Mouse (Mus musculus) liver, embryonic 12.5 days (tissue): Measurements from ENCODE around the gene Trim65. TPM values are rescaled to one million over a fixed set of nuclear protein-coding genes. Genes with fewer than 3 reads are reported as not detected.

Source experiments
- ATAC-seq: fragments of 200-750 bp; cut with Nextera tagmentation; 2 replicates; pipeline ENCODE4 v1.8.0; 2017; ENCODE audit warnings: moderate number of reproducible peaks, mild to moderate bottlenecking, moderate library complexity
- H3K27ac ChIP-seq: fragments of 300-500 bp; sonication (generic); 2 replicates; pipeline ENCODE4 v1.5.1; 2016; ENCODE audit warnings: mild to moderate bottlenecking
- H3K27me3 ChIP-seq: fragments of 300-500 bp; sonication (generic); replicated peaks from 2 replicates; pipeline ENCODE4 v1.6.1; 2016; ENCODE audit warnings: mild to moderate bottlenecking, moderate library complexity
- H3K36me3 ChIP-seq: fragments of 300-500 bp; sonication (generic); 2 replicates; pipeline ENCODE4 v1.6.1; 2016; ENCODE audit warnings: mild to moderate bottlenecking, moderate library complexity
- H3K4me1 ChIP-seq: fragments of 300-500 bp; sonication (generic); 2 replicates; pipeline ENCODE4 v1.6.1; 2016
- H3K4me2 ChIP-seq: fragments of 300-500 bp; sonication (generic); 2 replicates; pipeline ENCODE4 v1.6.1; 2016; ENCODE audit warnings: mild to moderate bottlenecking, moderate library complexity
- H3K4me3 ChIP-seq: fragments of 300-500 bp; sonication (generic); 2 replicates; pipeline ENCODE4 v1.5.1; 2016; ENCODE audit warnings: mild to moderate bottlenecking, moderate library complexity
- H3K9ac ChIP-seq: fragments of 300-500 bp; sonication (generic); 2 replicates; pipeline ENCODE4 v1.6.1; 2016; ENCODE audit warnings: mild to moderate bottlenecking, moderate library complexity
- H3K9me3 ChIP-seq: fragments of 300-500 bp; sonication (generic); replicated peaks from 2 replicates; pipeline ENCODE4 v1.6.1; 2016; ENCODE audit warnings: mild to moderate bottlenecking, moderate library complexity
- WGBS: fragments of 180-500 bp; shearing (Covaris S2); methylation state at CpG from one replicate; pipeline ENCODE4 v1.1.7; 2016; ENCODE audit not compliant: insufficient replicate concordance; 5-methylcytosine and 5-hydroxymethylcytosine counted together
- polyA plus RNA-seq: library from polyadenylated mRNA; unstranded; fragments of >200 nt; fragmentation: Nextera tagmentation; extraction: Ambion mirVana; gene quantifications from 2 replicates; pipeline ENCODE4 v1.2.1, GENCODE M21; 2016

Trim65 gene
- polyA plus RNA-seq, 1 experiment from 2014 or later = 2.0 TPM

- Histone ChIP-seq H3K4me1 (peaks cover 22% of the 10 kb centered on the region), H3K9ac (no peak overlapping the region), H3K27ac (no peak overlapping the region), H3K27me3 (no peaks in the 10 kb centered on the region), H3K4me3 (no peak overlapping the region), H3K36me3 (peaks cover 49% of the 10 kb centered on the region), H3K4me2 (no peak overlapping the region), H3K9me3 (no peaks in the 10 kb centered on the region)
- ATAC-seq = no peak
- 72% methylated on average over 12 of the region's 12 CpGs for WGBS
Measured at GRCm38 (mm10) chr11:116161312-116161711, 30.4 kb upstream of the Trim65 start.

GRCm38 (mm10) chr11:116150960-116151359 is 20.0 kb upstream of the Trim65 start:
- 59% methylated on average over 2 of the region's 2 CpGs for WGBS
- Histone ChIP-seq H3K4me1 (peaks cover 24% of the 10 kb centered on the region), H3K4me2 (peak overlapping the region; percentile 36), H3K9ac (peak overlapping the region; percentile 27; the same call in 1 of the 2 replicates), H3K4me3 (no peak overlapping the region), H3K27me3 (no peaks in the 10 kb centered on the region), H3K9me3 (no peaks in the 10 kb centered on the region), H3K36me3 (peaks cover 100% of the 10 kb centered on the region), H3K27ac (peak overlapping the region; percentile 86)
- ATAC-seq = peak; percentile 93

DNA sequence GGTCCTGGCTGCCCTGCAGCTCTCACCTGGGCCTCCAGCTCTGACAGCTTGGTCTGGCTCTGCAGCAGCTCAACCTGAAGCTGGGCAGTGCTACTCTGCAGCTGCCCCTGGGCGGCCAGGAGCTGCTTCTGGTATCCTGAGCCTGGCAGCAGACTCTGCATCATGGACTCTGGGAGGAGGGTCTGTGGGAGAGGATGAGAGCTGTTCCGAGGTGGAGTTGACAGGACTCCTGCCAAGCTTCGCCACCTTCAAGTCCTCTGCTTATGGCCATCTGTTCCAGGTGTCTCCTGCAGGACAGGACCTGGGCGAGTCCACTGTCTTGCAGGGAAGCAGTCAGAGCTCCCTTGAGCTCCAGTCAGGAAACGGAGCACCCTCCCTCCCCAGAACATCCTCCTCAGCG is 18.4 kb upstream of the Trim65 start:
- Histone ChIP-seq H3K4me3 (no peak overlapping the region), H3K27ac (no peak overlapping the region), H3K27me3 (no peaks in the 10 kb centered on the region), H3K9ac (no peak overlapping the region), H3K36me3 (peaks cover 100% of the 10 kb centered on the region), H3K4me1 (peaks cover 26% of the 10 kb centered on the region), H3K9me3 (no peaks in the 10 kb centered on the region), H3K4me2 (no peak overlapping the region)
- ATAC-seq = no peak
- 88% methylated on average over 6 of the region's 6 CpGs for WGBS

DNA sequence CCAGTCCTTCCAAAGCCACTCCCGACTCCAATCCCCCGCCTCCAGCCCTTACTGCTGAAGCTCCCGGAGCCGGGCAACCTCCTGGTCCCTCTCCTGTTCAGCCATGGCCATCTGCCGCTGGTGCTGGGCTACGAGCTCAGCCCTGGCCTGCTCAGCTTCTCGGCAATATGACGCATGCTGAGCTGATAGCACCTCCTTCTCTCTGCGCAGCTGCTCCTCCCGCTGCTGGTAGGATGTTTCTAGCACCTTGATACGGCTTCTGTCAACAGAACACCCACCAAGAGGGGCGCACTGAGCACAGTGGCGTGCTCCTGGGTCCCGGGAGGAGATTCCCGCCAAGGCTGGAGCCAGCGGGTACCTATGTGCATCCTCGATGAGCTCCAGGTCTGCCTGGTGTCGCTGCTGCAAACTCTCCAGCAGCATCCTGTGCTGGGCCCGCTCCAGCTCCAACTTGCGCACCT is 17.9 kb upstream of the Trim65 start:
- H3K4me1 ChIP-seq = peaks cover 32% of the 10 kb centered on the region
- no peak overlapping the region for H3K9ac ChIP-seq
- WGBS = 73% methylated on average over 20 of the region's 20 CpGs
- no peak overlapping the region for H3K4me3 ChIP-seq
- no peak overlapping the region for H3K4me2 ChIP-seq
- ATAC-seq = no peak
- H3K27ac ChIP-seq = no peak overlapping the region
- H3K36me3 ChIP-seq = peaks cover 100% of the 10 kb centered on the region
- no peaks in the 10 kb centered on the region for H3K27me3 ChIP-seq
- no peaks in the 10 kb centered on the region for H3K9me3 ChIP-seq

- H3K9me3 ChIP-seq = no peaks in the 10 kb centered on the region
- peaks cover 48% of the 10 kb centered on the region for H3K4me1 ChIP-seq
- H3K27me3 ChIP-seq = no peaks in the 10 kb centered on the region
- H3K4me2 ChIP-seq = no peak overlapping the region
- WGBS = 83% methylated on average over 25 of the region's 25 CpGs
- H3K27ac ChIP-seq = no peak overlapping the region; the same call in 1 of the 2 replicates
- H3K36me3 ChIP-seq = peaks cover 86% of the 10 kb centered on the region
- no peak overlapping the region for H3K9ac ChIP-seq
- ATAC-seq = no peak
- no peak overlapping the region for H3K4me3 ChIP-seq
Measured at GRCm38 (mm10) chr11:116146294-116146985, 15.5 kb upstream of the Trim65 start.

DNA sequence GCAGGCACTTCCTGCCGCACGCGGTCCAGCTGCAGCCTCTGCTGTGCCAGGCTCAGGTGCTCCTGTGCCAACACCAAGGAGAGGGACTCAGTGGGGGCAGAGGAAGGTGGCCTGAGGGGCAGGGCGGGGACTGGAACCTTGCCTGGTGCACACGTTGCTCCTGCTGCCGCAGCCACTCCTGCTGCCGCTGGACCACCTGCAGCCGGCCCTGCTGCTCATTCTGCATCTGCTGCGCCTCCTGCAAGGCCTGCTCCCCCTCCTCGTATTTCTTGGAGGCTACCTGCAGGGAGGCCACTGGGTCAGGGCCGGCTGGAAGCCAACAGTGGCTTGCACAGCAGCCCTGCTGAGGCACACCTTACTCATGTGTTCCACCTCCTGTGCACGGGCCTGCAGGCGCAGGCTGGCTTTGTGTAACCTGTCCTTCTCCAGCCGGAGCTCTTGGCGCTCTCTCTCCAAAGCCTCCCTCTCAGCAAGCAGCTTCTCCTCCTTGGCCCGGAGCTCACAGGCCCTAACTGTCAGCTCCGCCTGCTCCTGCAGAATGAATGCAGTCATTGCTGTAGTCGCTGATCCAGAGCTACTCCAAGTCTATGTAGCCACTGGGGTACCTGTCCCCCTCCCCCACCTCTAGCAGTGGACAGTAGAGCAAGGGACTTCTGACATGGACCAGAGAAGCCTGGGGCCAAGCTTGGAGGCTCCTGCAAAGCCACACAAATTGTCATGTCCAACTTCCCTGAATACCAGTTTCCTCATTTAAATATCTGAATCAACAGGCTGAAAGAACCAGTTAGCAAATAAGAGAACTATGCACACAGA is 14.8 kb upstream of the Trim65 start:
- Histone ChIP-seq H3K4me2 (no peak overlapping the region), H3K27me3 (no peaks in the 10 kb centered on the region), H3K4me3 (no peak overlapping the region), H3K4me1 (peaks cover 40% of the 10 kb centered on the region), H3K27ac (0 out of 2 replicates have a peak overlapping the region, but pooled peaks have one; percentile 6), H3K9ac (no peak overlapping the region), H3K9me3 (no peaks in the 10 kb centered on the region), H3K36me3 (peaks cover 78% of the 10 kb centered on the region)
- WGBS = 85% methylated on average over 18 of the region's 18 CpGs
- ATAC-seq = no peak

DNA sequence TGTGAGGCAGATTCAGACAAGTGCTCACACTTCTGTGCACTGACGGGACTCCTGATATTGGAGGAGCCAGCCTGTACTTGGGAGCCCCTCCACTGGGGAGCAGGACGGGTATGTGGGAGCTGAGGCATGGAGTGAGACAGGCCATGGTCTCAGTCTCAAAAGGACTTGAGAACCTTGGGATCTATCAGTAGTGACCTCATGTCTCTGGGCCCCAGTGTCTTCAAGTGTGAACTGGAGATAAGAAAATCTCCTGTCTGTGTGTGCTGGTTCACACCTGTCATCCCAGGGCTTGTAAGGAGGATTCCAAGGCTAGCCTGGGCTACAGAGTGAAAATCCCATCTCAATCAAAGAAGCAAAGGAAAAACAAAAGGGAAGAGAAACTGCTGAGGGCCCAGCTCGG is 12.5 kb upstream of the Trim65 start:
- peak; percentile 40 for ATAC-seq
- Histone ChIP-seq H3K4me1 (peaks cover 42% of the 10 kb centered on the region), H3K9me3 (no peaks in the 10 kb centered on the region), H3K36me3 (peaks cover 56% of the 10 kb centered on the region), H3K27ac (peak overlapping the region; percentile 83), H3K4me3 (no peak overlapping the region), H3K4me2 (peak overlapping the region; percentile 41), H3K9ac (peak overlapping the region; percentile 45; the same call in 1 of the 2 replicates), H3K27me3 (no peaks in the 10 kb centered on the region)
- WGBS = 63% methylated on average over 3 of the region's 3 CpGs

GRCm38 (mm10) chr11:116142211-116142991 is 11.5 kb upstream of the Trim65 start:
- H3K4me2 ChIP-seq = peak overlapping the region; percentile 41
- WGBS = 57% methylated on average over 10 of the region's 10 CpGs

GRCm38 (mm10) chr11:116138468-116139138 is 7.7 kb upstream of the Trim65 start, which contains the start of gene Mrpl38:
Gene Mrpl38, minus strand, starts transcription at chr11:116138868.
- H3K4me1 ChIP-seq = peaks cover 53% of the 10 kb centered on the region
- WGBS = 2% methylated on average over 60 of the region's 60 CpGs

More at GRCm38 (mm10) chr11:116142211-116142991, 11.5 kb upstream of the Trim65 start:
- Histone ChIP-seq H3K9ac (peak overlapping the region; percentile 45), H3K36me3 (peaks cover 45% of the 10 kb centered on the region), H3K27ac (peak overlapping the region; percentile 83), H3K9me3 (no peaks in the 10 kb centered on the region), H3K4me3 (no peak overlapping the region), H3K27me3 (no peaks in the 10 kb centered on the region), H3K4me1 (peaks cover 50% of the 10 kb centered on the region)
- peak; percentile 65 for ATAC-seq

DNA sequence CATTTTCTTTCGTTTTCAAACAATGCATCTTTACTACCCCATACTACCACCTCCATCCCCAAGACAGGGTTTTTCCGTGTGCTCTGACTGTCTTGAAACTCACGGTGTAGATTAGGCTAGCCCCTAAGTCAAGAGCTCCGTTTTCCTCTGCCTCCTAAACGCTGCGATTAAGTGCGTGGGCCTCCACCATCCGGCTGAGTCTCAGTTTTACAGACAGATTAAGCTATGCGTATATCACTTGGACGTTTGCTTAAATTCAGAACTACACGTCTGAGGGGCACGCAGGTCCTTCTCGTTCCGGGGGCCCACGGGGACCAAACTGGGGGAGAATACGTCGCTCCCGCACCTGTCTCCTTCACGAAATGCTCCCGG is 7.2 kb upstream of the Trim65 start:
- H3K36me3 ChIP-seq = peaks cover 40% of the 10 kb centered on the region
- peak overlapping the region; percentile 89 for H3K4me3 ChIP-seq
- peaks cover 48% of the 10 kb centered on the region for H3K4me1 ChIP-seq
- peak overlapping the region; percentile 76 for H3K27ac ChIP-seq
- H3K9ac ChIP-seq = peak overlapping the region; percentile 87
- 1% methylated on average over 20 of the region's 20 CpGs for WGBS
- peak overlapping the region; percentile 83 for H3K4me2 ChIP-seq
- H3K27me3 ChIP-seq = no peaks in the 10 kb centered on the region
- ATAC-seq = no peak
- H3K9me3 ChIP-seq = no peaks in the 10 kb centered on the region

More at GRCm38 (mm10) chr11:116138468-116139138, 7.7 kb upstream of the Trim65 start, which contains the start of gene Mrpl38:
- Histone ChIP-seq H3K4me3 (peak within 1 kb of the TSS; percentile 89), H3K9me3 (no peaks in the 10 kb centered on the region), H3K4me2 (peak within 1 kb of the TSS; percentile 83), H3K36me3 (peaks cover 44% of the 10 kb centered on the region), H3K27me3 (no peaks in the 10 kb centered on the region), H3K27ac (peak within 1 kb of the TSS; percentile 76), H3K9ac (peak within 1 kb of the TSS; percentile 87)
- ATAC-seq = peak; percentile 90

DNA sequence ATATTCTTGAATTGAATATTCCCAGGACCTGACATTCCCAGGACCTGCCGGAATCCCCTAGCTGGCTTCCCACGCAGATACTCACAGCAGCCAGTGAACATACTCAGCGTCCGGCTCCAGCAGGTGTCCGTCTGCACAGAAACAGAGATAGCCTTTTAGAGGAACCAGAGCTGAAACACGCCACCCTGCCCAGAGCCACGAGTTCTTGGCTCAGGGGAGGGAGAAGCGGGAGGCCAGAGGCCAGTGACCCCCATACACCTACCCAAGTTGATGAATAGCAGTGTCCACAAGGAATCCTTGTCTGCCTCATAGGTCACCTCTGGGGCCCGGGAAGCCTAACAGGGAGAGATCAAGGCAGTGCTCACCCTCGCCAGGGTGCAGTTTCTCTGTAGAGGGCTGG is 3.2 kb upstream of the Trim65 start:
- peaks cover 47% of the 10 kb centered on the region for H3K4me1 ChIP-seq
- peaks cover 55% of the 10 kb centered on the region for H3K36me3 ChIP-seq

More for the DNA sequence above, 3.2 kb upstream of the Trim65 start:
- H3K9ac ChIP-seq = no peak overlapping the region
- H3K4me2 ChIP-seq = no peak overlapping the region
- 83% methylated on average over 10 of the region's 10 CpGs for WGBS
- no peak for ATAC-seq
- H3K4me3 ChIP-seq = no peak overlapping the region
- H3K27me3 ChIP-seq = no peaks in the 10 kb centered on the region
- H3K27ac ChIP-seq = no peak overlapping the region
- no peaks in the 10 kb centered on the region for H3K9me3 ChIP-seq
